Mouse (Mus musculus) kidney, embryonic 16.5 days (tissue): ENCODE measurements around the gene Tmem258. TPM values are rescaled to one million over a fixed set of nuclear protein-coding genes. Genes with fewer than 3 reads are reported as not detected.

ENCODE experiments used
- ATAC-seq: fragments of 200-750 bp; cut with Nextera tagmentation; 2 replicates; pipeline ENCODE4 v1.8.0; 2017; ENCODE audit warnings: moderate TSS enrichment; ENCODE audit not compliant: low FRiP score, low TSS enrichment
- H3K27ac ChIP-seq: fragments of 300-500 bp; sonication (generic); 2 replicates; pipeline ENCODE4 v1.5.1; 2014; ENCODE audit warnings: low read length
- H3K27me3 ChIP-seq: fragments of 300-500 bp; sonication (generic); 2 replicates; pipeline ENCODE4 v1.6.1; 2014; ENCODE audit warnings: low read length, control low read depth, mixed read lengths; ENCODE audit not compliant: insufficient read depth
- H3K36me3 ChIP-seq: fragments of 300-500 bp; sonication (generic); 2 replicates; pipeline ENCODE4 v1.6.1; 2014; ENCODE audit warnings: low read length, control low read depth, mixed read lengths; ENCODE audit not compliant: insufficient read depth
- H3K4me1 ChIP-seq: fragments of 300-500 bp; sonication (generic); 2 replicates; pipeline ENCODE4 v1.6.1; 2014; ENCODE audit warnings: low read length, control low read depth, mixed read lengths; ENCODE audit not compliant: insufficient read depth
- H3K4me2 ChIP-seq: fragments of 300-500 bp; sonication (generic); replicated peaks from 2 replicates; pipeline ENCODE4 v1.6.1; 2014; ENCODE audit warnings: low read depth, low read length
- H3K4me3 ChIP-seq: fragments of 300-500 bp; sonication (generic); 2 replicates; pipeline ENCODE4 v1.5.1; 2014; ENCODE audit warnings: mild to moderate bottlenecking, low read length
- H3K9ac ChIP-seq: fragments of 300-500 bp; sonication (generic); replicated peaks from 2 replicates; pipeline ENCODE4 v1.6.1; 2014; ENCODE audit warnings: low read length
- H3K9me3 ChIP-seq: fragments of 300-500 bp; sonication (generic); 2 replicates; pipeline ENCODE4 v1.6.1; 2016; ENCODE audit warnings: low read length, control low read depth
- WGBS: fragments of 180-500 bp; shearing (Covaris S2); extraction: QIAGEN DNeasy Blood & Tissue Kit; methylation state at CpG from one replicate; pipeline ENCODE4 v1.1.7; 2014; 5-methylcytosine and 5-hydroxymethylcytosine counted together
- polyA plus RNA-seq: library from polyadenylated mRNA; unstranded; fragments of >200 nt; fragmentation: Nextera tagmentation; extraction: Ambion mirVana; gene quantifications from 2 replicates; pipeline ENCODE4 v1.2.1, GENCODE M21; 2015

Gene Tmem258
- polyA plus RNA-seq, 1 experiment from 2014 or later = 430 TPM

DNA sequence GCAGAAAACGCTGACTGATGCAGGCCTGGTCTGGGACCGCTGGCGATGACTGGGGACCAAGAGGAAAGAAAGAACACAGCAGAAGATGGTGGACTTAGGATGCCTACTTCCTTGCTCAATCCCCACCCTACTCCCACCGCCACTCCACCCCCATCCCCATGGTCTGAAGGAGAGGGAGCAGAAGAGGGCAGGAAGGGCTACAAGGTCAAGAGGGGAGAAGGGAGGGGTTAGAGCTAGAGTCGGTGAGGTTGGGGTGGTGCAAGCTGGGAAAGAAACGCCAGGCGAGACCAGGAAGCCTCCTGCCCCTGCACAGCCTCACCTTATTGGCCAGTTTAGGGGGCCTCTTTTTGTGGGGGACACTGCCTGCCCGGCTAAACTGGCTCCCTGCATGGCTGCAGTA lies 12.3 kb downstream of the Tmem258 start:
- Histone ChIP-seq H3K4me1 (no peaks in the 10 kb centered on the region), H3K36me3 (peaks cover 9% of the 10 kb centered on the region), H3K27ac (no peak overlapping the region), H3K4me2 (no peak overlapping the region), H3K9ac (no peak overlapping the region), H3K9me3 (no peaks in the 10 kb centered on the region), H3K27me3 (no peaks in the 10 kb centered on the region), H3K4me3 (no peak overlapping the region)
- ATAC-seq = no peak
- WGBS = 61% methylated on average over 8 of the region's 8 CpGs

DNA sequence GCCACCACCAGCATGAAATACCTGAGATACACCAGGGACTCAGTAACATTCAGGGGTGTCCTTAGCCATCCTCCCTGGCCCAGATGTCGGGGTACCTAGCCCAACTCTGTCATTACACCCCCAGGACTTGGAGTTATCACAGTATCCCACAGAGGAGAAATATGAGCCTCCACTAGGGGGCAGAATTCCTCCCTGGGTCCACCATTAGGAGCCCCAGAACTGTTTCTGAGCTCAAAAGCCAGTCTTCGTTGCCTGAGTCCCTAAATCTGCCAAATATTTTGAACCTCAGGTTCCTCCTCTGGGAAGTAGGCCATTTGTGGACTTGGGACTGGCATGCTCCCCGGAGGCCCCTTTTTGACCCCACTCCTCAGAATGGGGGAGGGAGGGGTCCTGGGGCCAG lies 15.3 kb downstream of the Tmem258 start:
- no peaks in the 10 kb centered on the region for H3K27me3 ChIP-seq

DNA sequence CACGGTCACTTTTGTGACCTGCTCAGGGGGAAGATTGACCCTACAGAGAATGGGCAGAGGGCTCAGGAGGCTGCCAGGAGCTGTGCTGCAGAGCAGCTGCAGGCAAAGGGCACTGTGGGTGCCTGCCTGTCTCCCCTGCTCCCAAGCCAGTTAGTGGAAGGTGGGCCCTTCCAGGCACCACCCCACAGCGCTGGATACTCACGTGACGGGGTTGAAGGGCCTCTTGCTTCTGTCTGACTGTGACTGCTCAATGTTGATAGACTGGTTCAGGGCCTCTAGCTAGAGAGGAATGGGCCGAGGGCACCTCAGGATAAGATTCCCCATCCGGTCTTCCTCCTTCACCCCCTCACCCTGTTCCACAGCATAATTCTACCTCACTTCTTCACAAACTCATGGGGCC lies 15.8 kb downstream of the Tmem258 start:
- no peaks in the 10 kb centered on the region for H3K27me3 ChIP-seq
- H3K4me1 ChIP-seq = peaks cover 17% of the 10 kb centered on the region
- H3K9ac ChIP-seq = no peak overlapping the region
- WGBS = 65% methylated on average over 6 of the region's 6 CpGs
- no peak overlapping the region for H3K4me3 ChIP-seq
- no peak for ATAC-seq
- H3K9me3 ChIP-seq = no peaks in the 10 kb centered on the region
- no peaks in the 10 kb centered on the region for H3K36me3 ChIP-seq
- H3K4me2 ChIP-seq = no peak overlapping the region
- H3K27ac ChIP-seq = no peak overlapping the region

More for the DNA sequence above, 15.3 kb downstream of the Tmem258 start:
- WGBS = 42% methylated on average over 3 of the region's 3 CpGs
- no peak for ATAC-seq
- Histone ChIP-seq H3K36me3 (no peaks in the 10 kb centered on the region), H3K4me3 (no peak overlapping the region), H3K9ac (no peak overlapping the region), H3K9me3 (no peaks in the 10 kb centered on the region), H3K27ac (no peak overlapping the region), H3K4me2 (no peak overlapping the region), H3K4me1 (peaks cover 13% of the 10 kb centered on the region)

DNA sequence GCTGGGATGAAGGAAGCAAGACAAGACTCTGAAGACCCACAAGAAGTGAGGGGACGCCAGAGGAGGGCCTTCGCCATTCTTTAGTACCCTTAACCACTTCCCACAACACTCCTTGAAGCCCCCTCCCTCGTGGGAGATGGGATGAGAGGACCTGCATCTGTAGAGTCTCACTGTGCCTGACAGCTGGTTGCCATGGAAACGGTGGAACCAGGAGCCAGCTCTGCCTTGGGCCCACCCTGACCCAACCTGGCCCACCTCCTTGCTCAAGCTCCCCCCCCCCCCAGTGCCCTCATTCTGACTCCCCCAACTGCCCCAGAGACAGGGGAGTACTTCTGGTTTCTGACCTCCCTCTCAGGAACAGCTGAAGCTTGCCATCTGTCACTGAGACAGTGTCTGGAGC lies 17.8 kb downstream of the Tmem258 start:
- Histone ChIP-seq H3K4me2 (no peak overlapping the region), H3K4me3 (no peak overlapping the region), H3K9ac (no peak overlapping the region), H3K9me3 (no peaks in the 10 kb centered on the region), H3K27me3 (no peaks in the 10 kb centered on the region), H3K36me3 (no peaks in the 10 kb centered on the region), H3K4me1 (peaks cover 28% of the 10 kb centered on the region), H3K27ac (no peak overlapping the region)
- WGBS = 28% methylated on average over 4 of the region's 4 CpGs
- ATAC-seq = peak; percentile 13; the same call in 1 of the 2 replicates

DNA sequence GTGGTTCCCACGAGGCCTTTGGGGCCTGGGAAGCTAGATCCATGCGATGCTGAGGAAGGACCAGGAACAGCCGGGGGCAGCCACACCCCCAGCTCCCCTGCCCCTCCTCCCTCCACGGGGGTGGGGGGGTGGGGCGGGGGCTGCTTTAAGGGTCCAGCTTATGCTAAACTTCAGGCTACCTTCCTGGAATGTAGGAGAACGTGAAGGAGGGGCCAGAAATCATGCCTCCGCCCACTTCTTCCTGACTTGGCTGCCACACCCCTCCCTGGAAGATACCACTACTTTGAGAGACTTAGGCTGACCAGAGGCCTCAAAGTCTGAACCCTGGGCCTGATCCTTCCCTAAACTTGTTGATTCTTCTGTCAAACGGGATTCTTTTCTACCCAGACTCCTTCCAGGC lies 18.8 kb downstream of the Tmem258 start:
- 25% methylated on average over 8 of the region's 8 CpGs for WGBS
- H3K9ac ChIP-seq = no peak overlapping the region
- no peak overlapping the region for H3K27ac ChIP-seq
- no peaks in the 10 kb centered on the region for H3K36me3 ChIP-seq
- no peak overlapping the region for H3K4me2 ChIP-seq
- peaks cover 28% of the 10 kb centered on the region for H3K4me1 ChIP-seq
- ATAC-seq = no peak
- no peaks in the 10 kb centered on the region for H3K9me3 ChIP-seq
- H3K27me3 ChIP-seq = no peaks in the 10 kb centered on the region
- no peak overlapping the region for H3K4me3 ChIP-seq

DNA sequence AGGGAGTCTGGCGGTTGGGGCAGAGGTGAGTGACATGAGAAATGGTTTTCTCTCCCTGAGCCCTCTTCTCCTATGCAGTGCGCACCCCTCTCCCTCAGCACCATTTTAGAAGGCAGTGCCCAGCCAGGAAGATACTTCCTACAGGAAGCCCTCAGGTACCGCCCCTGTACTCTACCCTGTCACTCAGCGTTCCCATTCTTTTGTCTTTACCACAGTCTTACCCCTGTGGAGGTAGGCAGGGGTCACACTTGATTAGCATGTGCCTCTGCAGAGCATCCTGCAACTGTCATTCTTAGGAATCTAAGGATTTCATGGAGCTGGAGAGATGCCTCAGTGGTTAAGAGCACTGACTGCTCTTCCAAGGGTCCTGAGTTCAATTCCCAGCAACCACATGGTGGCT lies 19.7 kb downstream of the Tmem258 start:
- WGBS = 80% methylated on average over 4 of the region's 4 CpGs
- H3K36me3 ChIP-seq = no peaks in the 10 kb centered on the region
- H3K4me2 ChIP-seq = no peak overlapping the region
- ATAC-seq = no peak
- no peaks in the 10 kb centered on the region for H3K9me3 ChIP-seq
- peaks cover 28% of the 10 kb centered on the region for H3K4me1 ChIP-seq
- H3K27me3 ChIP-seq = no peaks in the 10 kb centered on the region
- no peak overlapping the region for H3K27ac ChIP-seq
- H3K4me3 ChIP-seq = no peak overlapping the region
- H3K9ac ChIP-seq = no peak overlapping the region

DNA sequence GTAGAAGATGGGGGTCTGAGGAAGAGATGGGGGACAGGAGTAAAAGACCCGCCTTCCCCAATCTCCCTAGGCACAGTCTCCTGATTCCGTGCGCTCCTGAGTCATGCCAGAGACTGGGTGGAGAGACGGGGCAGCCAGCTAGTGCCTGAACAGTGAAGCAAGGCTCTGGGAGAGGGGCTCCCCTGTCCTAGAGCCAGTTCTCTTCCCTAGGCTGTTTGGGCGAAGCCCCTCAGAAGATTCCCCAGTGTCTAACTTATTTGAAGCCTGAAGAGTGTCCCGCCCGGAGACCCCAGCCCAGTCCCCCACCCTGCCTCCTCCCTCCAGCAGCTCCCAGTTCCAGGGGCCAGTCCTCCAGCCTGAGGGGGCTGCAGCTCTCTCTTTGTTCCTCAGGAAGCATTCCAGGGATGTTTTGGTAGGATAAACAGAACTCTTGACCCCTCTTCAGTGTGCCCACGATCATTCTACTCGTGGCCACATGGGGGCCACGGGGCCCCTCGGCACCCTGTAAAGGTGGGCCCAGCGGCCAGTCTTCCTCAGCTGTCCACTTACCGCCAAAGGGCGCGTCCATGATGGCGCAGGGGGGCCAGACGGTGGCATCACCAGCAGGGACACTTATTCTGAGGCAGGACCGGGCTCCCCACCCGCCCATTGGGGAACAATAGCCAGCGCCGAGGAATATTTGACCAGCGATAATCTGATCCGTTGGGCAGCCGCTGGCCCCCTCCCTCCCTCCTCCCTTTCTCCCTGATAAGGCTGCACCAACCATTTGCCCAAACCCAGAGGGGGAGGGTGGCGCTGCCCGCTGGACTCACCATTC lies 21.0 kb downstream of the Tmem258 start:
- Histone ChIP-seq H3K27ac (peak overlapping the region; percentile 45; the same call in 1 of the 2 replicates), H3K9ac (peak overlapping the region; percentile 46), H3K27me3 (no peaks in the 10 kb centered on the region), H3K4me1 (peaks cover 28% of the 10 kb centered on the region), H3K4me2 (peak overlapping the region; percentile 38), H3K36me3 (no peaks in the 10 kb centered on the region), H3K4me3 (0 out of 2 replicates have a peak overlapping the region, but pooled peaks have one; percentile 8), H3K9me3 (no peaks in the 10 kb centered on the region)
- WGBS = 21% methylated on average over 26 of the region's 26 CpGs
- ATAC-seq = peak; percentile 43

DNA sequence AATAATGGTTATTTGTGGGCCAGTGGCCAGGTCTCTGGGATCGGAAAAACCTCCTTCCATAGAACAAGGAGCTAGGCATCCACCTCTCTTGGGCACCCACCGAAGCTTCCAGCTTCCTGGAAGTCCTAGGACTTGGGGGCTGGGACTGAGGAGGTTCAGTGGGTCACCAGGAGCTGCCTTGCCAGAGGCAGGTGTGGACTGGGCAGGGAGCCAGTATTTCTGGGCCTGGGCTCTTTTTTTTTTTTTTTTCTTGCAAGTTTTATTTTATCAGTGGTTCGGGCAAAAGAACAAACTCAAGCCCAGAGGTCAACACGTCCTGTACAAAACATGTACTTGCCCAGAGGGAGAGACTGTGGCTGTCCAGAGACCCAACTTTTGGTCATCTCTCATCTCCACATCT lies 22.0 kb downstream of the Tmem258 start:
- Histone ChIP-seq H3K36me3 (no peaks in the 10 kb centered on the region), H3K4me3 (no peak overlapping the region), H3K9ac (no peak overlapping the region), H3K9me3 (no peaks in the 10 kb centered on the region), H3K27ac (no peak overlapping the region), H3K4me2 (no peak overlapping the region), H3K4me1 (peaks cover 28% of the 10 kb centered on the region), H3K27me3 (no peaks in the 10 kb centered on the region)
- no peak for ATAC-seq
- 47% methylated on average over 4 of the region's 4 CpGs for WGBS

DNA sequence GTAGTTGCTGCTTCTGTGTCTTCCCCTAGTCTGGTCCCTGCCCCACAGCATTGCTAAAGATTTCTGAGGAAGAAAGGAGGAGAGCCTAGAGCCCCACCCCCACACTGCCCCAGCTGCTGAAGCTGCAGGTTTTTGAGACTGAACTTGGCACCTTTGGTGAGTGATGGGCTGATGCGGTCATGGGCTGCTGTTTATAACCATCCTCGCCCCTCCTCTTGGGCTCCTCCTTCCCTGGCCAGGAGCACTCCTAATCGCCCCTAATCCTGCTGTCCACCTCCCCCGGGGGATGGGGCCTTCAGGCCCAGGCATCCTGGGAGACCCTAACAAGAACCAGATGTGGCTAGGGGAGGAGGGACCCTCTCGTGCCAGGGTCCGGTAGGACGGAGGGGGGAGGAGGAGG lies 27.2 kb downstream of the Tmem258 start:
- Histone ChIP-seq H3K9me3 (no peaks in the 10 kb centered on the region), H3K9ac (no peak overlapping the region), H3K4me1 (peaks cover 11% of the 10 kb centered on the region), H3K36me3 (no peaks in the 10 kb centered on the region), H3K4me3 (no peak overlapping the region), H3K4me2 (no peak overlapping the region), H3K27ac (no peak overlapping the region), H3K27me3 (no peaks in the 10 kb centered on the region)
- no peak; the same call in none of the 2 replicates for ATAC-seq
- 4% methylated on average over 7 of the region's 7 CpGs for WGBS

DNA sequence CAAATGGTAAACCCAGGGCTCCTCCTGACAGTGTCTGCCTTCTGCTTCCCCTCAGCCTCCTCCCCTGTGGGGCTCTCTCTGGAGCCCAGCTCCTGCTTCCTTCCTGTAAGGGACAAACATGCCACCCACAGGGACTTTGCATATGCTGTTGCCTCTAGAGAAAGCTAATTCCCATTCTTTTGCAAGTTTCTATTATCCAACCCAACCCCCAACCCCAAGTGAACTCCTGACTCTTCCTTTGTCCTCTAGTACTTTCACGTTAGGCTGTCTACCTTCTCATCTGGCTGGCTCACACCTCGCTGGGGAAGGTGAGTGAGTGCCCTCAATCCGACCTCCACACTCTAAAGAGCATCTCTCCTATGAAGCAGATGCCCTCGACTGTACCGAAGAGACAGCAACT lies 28.1 kb downstream of the Tmem258 start:
- no peak overlapping the region for H3K9ac ChIP-seq
- no peak overlapping the region for H3K4me3 ChIP-seq
- no peaks in the 10 kb centered on the region for H3K27me3 ChIP-seq
- no peaks in the 10 kb centered on the region for H3K36me3 ChIP-seq
- ATAC-seq = no peak
- 34% methylated on average over 5 of the region's 5 CpGs for WGBS
- no peaks in the 10 kb centered on the region for H3K9me3 ChIP-seq
- H3K27ac ChIP-seq = no peak overlapping the region
- H3K4me1 ChIP-seq = peaks cover 14% of the 10 kb centered on the region
- no peak overlapping the region for H3K4me2 ChIP-seq
